Mouse (Mus musculus) midbrain, embryonic 11.5 days (tissue): ENCODE measurements at regions not wholly inside any gene's neighbourhood (a gene's known extent, or its start where the extent isn't known, plus 50 kb on each side); places are given as distances from the start of the nearest gene placed in this dataset.

ENCODE experiments used
- ATAC-seq: fragments of 200-750 bp; cut with Nextera tagmentation; 2 replicates; pipeline ENCODE4 v1.8.0; 2017; ENCODE audit warnings: moderate TSS enrichment, moderate library complexity; ENCODE audit not compliant: low FRiP score
- DNase-seq: peaks from one replicate; pipeline ENCODE4 v3.0.0; 2015; ENCODE audit warnings: low spot score; ENCODE audit errors: missing footprints
- H3K27ac ChIP-seq: fragments of 300-500 bp; sonication (generic); 2 replicates; pipeline ENCODE4 v1.5.1; 2014; ENCODE audit warnings: low read depth, low read length
- H3K27me3 ChIP-seq: fragments of 300-500 bp; sonication (generic); 2 replicates; pipeline ENCODE4 v1.6.1; 2014; ENCODE audit warnings: mild to moderate bottlenecking, low read length, moderate library complexity, mixed read lengths; ENCODE audit not compliant: control insufficient read depth, insufficient read depth
- H3K36me3 ChIP-seq: fragments of 300-500 bp; sonication (generic); 2 replicates; pipeline ENCODE4 v1.6.1; 2014; ENCODE audit warnings: mild to moderate bottlenecking, low read length, moderate library complexity, mixed read lengths; ENCODE audit not compliant: control insufficient read depth, insufficient read depth
- H3K4me1 ChIP-seq: fragments of 300-500 bp; sonication (generic); 2 replicates; pipeline ENCODE4 v1.6.1; 2014; ENCODE audit warnings: low read length; ENCODE audit not compliant: control insufficient read depth, insufficient read depth
- H3K4me2 ChIP-seq: fragments of 300-500 bp; sonication (generic); 2 replicates; pipeline ENCODE4 v1.6.1; 2014; ENCODE audit warnings: mild to moderate bottlenecking, moderate library complexity
- H3K4me3 ChIP-seq: fragments of 300-500 bp; sonication (generic); 2 replicates; pipeline ENCODE4 v1.5.1; 2014; ENCODE audit warnings: low read depth, low read length
- H3K9ac ChIP-seq: fragments of 300-500 bp; sonication (generic); 2 replicates; pipeline ENCODE4 v1.6.1; 2014; ENCODE audit warnings: low read length
- H3K9me3 ChIP-seq: fragments of 300-500 bp; sonication (generic); 2 replicates; pipeline ENCODE4 v1.6.1; 2016; ENCODE audit warnings: low read length; ENCODE audit not compliant: control insufficient read depth
- WGBS: fragments of 180-500 bp; shearing (Covaris S2); extraction: QIAGEN DNeasy Blood & Tissue Kit; methylation state at CpG from one replicate; pipeline ENCODE4 v1.1.7; 2014; 5-methylcytosine and 5-hydroxymethylcytosine counted together

- no peaks in the 10 kb centered on the region for H3K27me3 ChIP-seq
- no peak overlapping the region for H3K9ac ChIP-seq
- H3K4me3 ChIP-seq: no peak overlapping the region
- H3K4me1 ChIP-seq: no peaks in the 10 kb centered on the region
- 87% methylated on average over 5 of the region's 5 CpGs for WGBS
- DNase-seq (no peak), ATAC-seq (no peak)
- no peaks in the 10 kb centered on the region for H3K36me3 ChIP-seq
- no peak overlapping the region for H3K27ac ChIP-seq
- no peak overlapping the region for H3K4me2 ChIP-seq
- H3K9me3 ChIP-seq: no peaks in the 10 kb centered on the region
Measured at GRCm38 (mm10) chr8:8392303-8392702, 268.7 kb downstream of the Efnb2 start.

GRCm38 (mm10) chr8:8391321-8391720, 269.7 kb downstream of the Efnb2 start:
- Histone ChIP-seq H3K27me3 (no peaks in the 10 kb centered on the region), H3K36me3 (no peaks in the 10 kb centered on the region), H3K4me1 (no peaks in the 10 kb centered on the region), H3K9me3 (no peaks in the 10 kb centered on the region), H3K4me3 (no peak overlapping the region), H3K4me2 (no peak overlapping the region), H3K9ac (no peak overlapping the region), H3K27ac (no peak overlapping the region)
- 93% methylated on average over 9 of the region's 9 CpGs for whole genome bisulfite sequencing
- ATAC-seq (no peak), DNase-seq (no peak)

GRCm38 (mm10) chr8:8378248-8378647, 282.8 kb downstream of the Efnb2 start:
- Histone ChIP-seq H3K4me1 (peaks cover 2% of the 10 kb centered on the region; the same call in 1 of the 2 replicates), H3K36me3 (no peaks in the 10 kb centered on the region), H3K9me3 (no peaks in the 10 kb centered on the region), H3K9ac (no peak overlapping the region), H3K27me3 (no peaks in the 10 kb centered on the region), H3K4me2 (no peak overlapping the region), H3K4me3 (no peak overlapping the region), H3K27ac (no peak overlapping the region)
- no peak for ATAC-seq
- no peak for DNase-seq
- 51% methylated on average over 4 of the region's 4 CpGs for WGBS

GRCm38 (mm10) chr8:8376791-8377190, 284.3 kb downstream of the Efnb2 start:
- no peak for DNase-seq
- no peak for ATAC-seq

GRCm38 (mm10) chr8:8376379-8376778, 284.7 kb downstream of the Efnb2 start:
- Histone ChIP-seq H3K9ac (no peak overlapping the region), H3K36me3 (no peaks in the 10 kb centered on the region), H3K27ac (no peak overlapping the region), H3K4me3 (no peak overlapping the region), H3K4me2 (no peak overlapping the region), H3K4me1 (peaks cover 2% of the 10 kb centered on the region; the same call in 1 of the 2 replicates), H3K9me3 (no peaks in the 10 kb centered on the region), H3K27me3 (no peaks in the 10 kb centered on the region)
- DNase-seq (no peak), ATAC-seq (no peak)
- WGBS: 61% methylated on average over 2 of the region's 2 CpGs

More at GRCm38 (mm10) chr8:8376791-8377190, 284.3 kb downstream of the Efnb2 start:
- no peak overlapping the region for H3K4me3 ChIP-seq
- no peak overlapping the region for H3K9ac ChIP-seq
- H3K9me3 ChIP-seq: no peaks in the 10 kb centered on the region
- H3K4me2 ChIP-seq: no peak overlapping the region
- H3K27me3 ChIP-seq: no peaks in the 10 kb centered on the region
- H3K36me3 ChIP-seq: no peaks in the 10 kb centered on the region
- H3K27ac ChIP-seq: no peak overlapping the region
- whole genome bisulfite sequencing: 55% methylated on average over 3 of the region's 3 CpGs
- H3K4me1 ChIP-seq: peaks cover 2% of the 10 kb centered on the region; the same call in 1 of the 2 replicates

GRCm38 (mm10) chr8:8367282-8367871, 293.7 kb downstream of the Efnb2 start:
- Histone ChIP-seq H3K36me3 (no peaks in the 10 kb centered on the region), H3K9me3 (no peaks in the 10 kb centered on the region), H3K4me2 (no peak overlapping the region), H3K9ac (no peak overlapping the region), H3K27ac (no peak overlapping the region), H3K27me3 (no peaks in the 10 kb centered on the region), H3K4me3 (no peak overlapping the region), H3K4me1 (no peaks in the 10 kb centered on the region)
- ATAC-seq (no peak), DNase-seq (no peak)
- WGBS: 89% methylated on average over 4 of the region's 4 CpGs

GRCm38 (mm10) chr8:8361941-8362537, 299.0 kb downstream of the Efnb2 start:
- H3K4me2 ChIP-seq: no peak overlapping the region
- H3K9ac ChIP-seq: no peak overlapping the region
- H3K9me3 ChIP-seq: no peaks in the 10 kb centered on the region
- 56% methylated on average over 7 of the region's 7 CpGs for WGBS
- H3K36me3 ChIP-seq: no peaks in the 10 kb centered on the region
- DNase-seq: no peak
- 0 out of 2 replicates have a peak, but pooled peaks cover 3% of the 10 kb centered on the region for H3K4me1 ChIP-seq
- H3K27ac ChIP-seq: no peak overlapping the region
- no peak overlapping the region for H3K4me3 ChIP-seq
- peak; percentile 61; the same call in 1 of the 2 replicates for ATAC-seq
- H3K27me3 ChIP-seq: no peaks in the 10 kb centered on the region

GRCm38 (mm10) chr8:8360586-8360985, 300.5 kb downstream of the Efnb2 start:
- ATAC-seq (no peak), DNase-seq (no peak)
- Histone ChIP-seq H3K36me3 (no peaks in the 10 kb centered on the region), H3K9me3 (no peaks in the 10 kb centered on the region), H3K4me1 (0 out of 2 replicates have a peak, but pooled peaks cover 3% of the 10 kb centered on the region), H3K27me3 (no peaks in the 10 kb centered on the region), H3K4me3 (no peak overlapping the region), H3K9ac (no peak overlapping the region), H3K4me2 (no peak overlapping the region), H3K27ac (no peak overlapping the region)

- Histone ChIP-seq H3K36me3 (no peaks in the 10 kb centered on the region), H3K4me3 (no peak overlapping the region), H3K27ac (no peak overlapping the region), H3K27me3 (no peaks in the 10 kb centered on the region), H3K4me2 (no peak overlapping the region), H3K9me3 (no peaks in the 10 kb centered on the region), H3K4me1 (no peaks in the 10 kb centered on the region), H3K9ac (no peak overlapping the region)
- DNase-seq (peak; percentile 47), ATAC-seq (no peak)
- 96% methylated on average over 4 of the region's 4 CpGs for WGBS
Measured at GRCm38 (mm10) chr8:8354977-8355376, 306.1 kb downstream of the Efnb2 start.
